Mouse (Mus musculus) layer of hippocampus, adult 11-12 months (tissue): ENCODE data around the gene Adss.

ENCODE experiments used
- DNase-seq: peaks from one replicate; pipeline ENCODE4 v3.0.0; 2022; ENCODE audit warnings: low spot score

Gene Adss

GRCm38 (mm10) chr1:177727883-177728525, 68.3 kb downstream of the Adss start:
- DNase-seq = no peak

GRCm38 (mm10) chr1:177726870-177727269, 69.4 kb downstream of the Adss start:
- DNase-seq = no peak

- DNase-seq = no peak
These were observed 72.5 kb downstream of the Adss start for GRCm38 (mm10) chr1:177723786-177724185.

GRCm38 (mm10) chr1:177719029-177719427, 77.3 kb downstream of the Adss start:
- DNase-seq = no peak

- DNase-seq = no peak
These were observed 77.8 kb downstream of the Adss start for GRCm38 (mm10) chr1:177718340-177719028.

- no peak for DNase-seq
These were observed 79.1 kb downstream of the Adss start for GRCm38 (mm10) chr1:177717057-177717835.

- DNase-seq = no peak
These were observed 79.9 kb downstream of the Adss start for GRCm38 (mm10) chr1:177716448-177716847.

GRCm38 (mm10) chr1:177714397-177715012, 81.8 kb downstream of the Adss start:
- no peak for DNase-seq

- DNase-seq = no peak
These were observed 82.5 kb downstream of the Adss start for GRCm38 (mm10) chr1:177713635-177714396.
